Mouse (Mus musculus) bone marrow, adult 2 months (tissue): Measurements from ENCODE around the gene Wdfy4. TPM values are rescaled to one million over a fixed set of nuclear protein-coding genes. Genes with fewer than 3 reads are reported as not detected.
A peak's percentile ranks its signal among the peaks of the same experiment; 100 is the strongest.

Experiments
- H3K27ac ChIP-seq: fragments of 200-500 bp; 2 replicates; pipeline ENCODE4 v1.5.1; 2012; ENCODE audit warnings: low read depth, mild to moderate bottlenecking, control low read depth, inconsistent platforms, low read length; ENCODE audit not compliant: control insufficient read depth, poor library complexity, insufficient read depth
- H3K4me1 ChIP-seq: fragments of 200-500 bp; 2 replicates; pipeline ENCODE4 v1.6.1; 2011; ENCODE audit warnings: low read length; ENCODE audit not compliant: control insufficient read depth, insufficient read depth
- H3K4me3 ChIP-seq: fragments of 200-500 bp; replicated peaks from 2 replicates; pipeline ENCODE3; 2011; ENCODE audit warnings: mild to moderate bottlenecking, low read depth, low read length, control low read depth; ENCODE audit not compliant: control insufficient read depth
- CTCF ChIP-seq: fragments of 200-500 bp; IDR thresholded peaks from 2 replicates; pipeline ENCODE4 v1.5.1; 2011; ENCODE audit warnings: low read length, control low read depth; ENCODE audit not compliant: control insufficient read depth, insufficient read depth
- POLR2A ChIP-seq: fragments of 200-500 bp; IDR thresholded peaks from 2 replicates; pipeline ENCODE4 v1.6.1; 2011; ENCODE audit warnings: low read depth, mild to moderate bottlenecking, control low read depth, low read length, borderline replicate concordance; ENCODE audit not compliant: control insufficient read depth
- WGBS: fragments of 180-500 bp; shearing (Covaris S2); methylation state at CpG from one replicate; pipeline ENCODE4 v1.1.7; 2018; 5-methylcytosine and 5-hydroxymethylcytosine counted together
- polyA plus RNA-seq: library from polyadenylated mRNA; stranded (reverse); fragments of >200 nt; gene quantifications from 2 replicates; pipeline ENCODE4 v1.2.4, GENCODE M21; 2011; ENCODE audit warnings: low replicate concordance; ENCODE audit not compliant: missing spikeins, insufficient read depth, insufficient read length

Wdfy4 gene
- polyA plus RNA-seq, 1 experiment = 36.8 TPM

DNA sequence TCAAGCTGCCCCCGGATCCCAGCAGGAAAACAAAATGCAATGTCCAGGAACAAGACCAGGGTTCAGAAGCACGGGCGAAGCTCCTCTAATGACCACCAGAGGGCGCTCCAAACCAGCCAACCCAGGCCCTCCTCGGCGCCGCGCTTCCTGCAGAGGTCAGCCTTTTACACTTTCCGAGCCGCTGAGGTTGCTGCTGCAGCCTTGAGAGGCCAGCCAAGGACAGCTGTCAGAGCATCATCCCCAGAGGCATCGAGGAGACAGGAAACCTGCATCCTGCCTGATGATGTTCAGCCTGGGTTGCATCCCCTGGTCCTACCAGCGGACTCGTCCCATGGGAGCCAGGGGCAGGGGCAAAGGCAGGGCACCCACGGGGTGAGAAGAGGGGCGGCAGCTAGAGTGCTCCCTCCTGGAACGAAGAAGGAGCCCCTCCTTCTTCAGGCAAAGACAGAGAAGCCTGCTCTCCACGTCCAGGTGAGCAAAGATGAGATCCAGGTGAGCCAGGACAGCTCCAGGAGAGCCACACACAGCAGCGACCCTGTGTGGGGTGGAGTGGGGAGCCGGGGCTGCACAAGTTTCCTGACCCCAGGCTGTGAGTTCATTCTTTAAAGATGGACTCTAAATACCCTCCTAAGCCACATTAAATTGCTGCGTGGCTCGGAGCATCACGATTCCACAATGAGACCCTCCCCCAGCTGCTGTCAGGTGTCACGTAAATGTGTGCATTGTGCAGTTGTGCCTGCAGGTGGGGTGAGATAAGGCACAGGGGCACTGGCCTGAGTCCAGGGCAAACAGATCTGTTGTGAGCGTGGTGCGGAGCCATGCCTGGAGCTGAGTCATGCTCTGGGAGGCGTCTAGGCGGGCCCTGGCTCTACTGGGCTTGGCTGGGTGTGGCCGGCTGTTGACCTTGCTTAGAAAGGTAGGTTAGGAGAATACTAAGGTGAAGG lies 28.8 kb upstream of the Wdfy4 start, which contains the start of gene Arhgap22:
TSS of gene Arhgap22 (plus strand) at position 204 of the 944 bp plus-strand sequence.
- no peak within 1 kb of the TSS for H3K27ac ChIP-seq
- no peak within 1 kb of the TSS for H3K4me3 ChIP-seq
- WGBS = 4% methylated on average over 28 of the region's 28 CpGs
- H3K4me1 ChIP-seq = no peaks in the 10 kb centered on the region; the same call in 1 of the 2 replicates
- TF ChIP-seq CTCF = peak; percentile 93
- 0 out of 2 replicates have a peak, but pooled peaks have one; percentile 16 for TF ChIP-seq POLR2A

DNA sequence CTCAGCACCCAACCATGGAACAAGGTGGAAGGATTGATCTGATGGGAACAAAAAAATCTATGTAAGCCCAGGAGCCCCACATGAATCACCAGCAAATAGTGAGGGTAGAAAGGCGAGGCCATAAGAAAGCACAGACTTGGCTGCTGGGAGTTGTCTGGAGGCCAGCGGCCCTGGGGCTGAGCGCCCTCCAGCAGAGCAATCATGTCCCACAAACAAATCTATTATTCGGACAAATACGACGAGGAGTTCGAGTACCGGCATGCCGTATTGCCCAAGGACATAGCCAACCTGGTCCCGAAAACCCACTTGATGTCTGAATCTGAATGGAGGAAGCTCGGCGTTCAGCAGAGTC lies 27.6 kb upstream of the Wdfy4 start:
- TF ChIP-seq CTCF (no peak), POLR2A (no peak)
- Histone ChIP-seq H3K4me3 (no peak overlapping the region), H3K4me1 (no peaks in the 10 kb centered on the region; the same call in 1 of the 2 replicates), H3K27ac (no peak overlapping the region)
- 82% methylated on average over 12 of the region's 12 CpGs for WGBS

DNA sequence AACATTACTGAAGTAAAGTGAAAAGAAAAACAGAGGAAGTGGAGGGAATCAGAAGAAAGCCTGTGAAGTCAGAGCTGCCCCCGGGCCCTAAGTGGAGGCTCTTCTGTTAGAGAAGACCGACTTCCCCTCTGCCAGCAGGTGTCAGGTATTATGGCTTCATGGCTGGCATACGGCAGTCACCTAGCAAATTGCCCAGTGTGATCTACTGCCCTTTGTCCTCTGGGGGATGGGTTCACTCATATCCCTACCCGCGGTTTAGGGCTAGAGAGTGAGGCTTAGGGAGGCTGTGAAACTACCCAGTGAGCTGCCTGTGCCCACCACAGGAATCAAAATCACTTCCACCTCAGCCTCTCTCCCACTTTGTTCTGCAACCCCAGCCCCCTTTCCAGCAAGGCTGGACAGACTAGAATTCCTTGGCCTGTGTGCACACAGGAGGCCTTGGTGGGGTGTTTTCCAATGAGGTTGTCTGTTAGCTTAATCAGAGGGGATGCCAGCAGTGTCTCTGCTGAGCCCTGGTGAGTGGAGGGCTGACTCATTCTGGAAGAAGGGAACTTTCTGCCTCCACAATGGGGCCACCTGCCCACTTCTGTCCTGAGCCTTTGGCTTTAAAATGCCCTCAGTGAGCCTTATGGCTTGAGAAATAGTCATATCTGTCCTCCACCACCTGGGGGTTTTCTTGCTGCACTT lies 27.1 kb upstream of the Wdfy4 start:
- H3K4me3 ChIP-seq = no peak overlapping the region
- TF ChIP-seq POLR2A (no peak), CTCF (no peak)
- H3K4me1 ChIP-seq = no peaks in the 10 kb centered on the region; the same call in 1 of the 2 replicates
- no peak overlapping the region for H3K27ac ChIP-seq
- 53% methylated on average over 5 of the region's 5 CpGs for WGBS

DNA sequence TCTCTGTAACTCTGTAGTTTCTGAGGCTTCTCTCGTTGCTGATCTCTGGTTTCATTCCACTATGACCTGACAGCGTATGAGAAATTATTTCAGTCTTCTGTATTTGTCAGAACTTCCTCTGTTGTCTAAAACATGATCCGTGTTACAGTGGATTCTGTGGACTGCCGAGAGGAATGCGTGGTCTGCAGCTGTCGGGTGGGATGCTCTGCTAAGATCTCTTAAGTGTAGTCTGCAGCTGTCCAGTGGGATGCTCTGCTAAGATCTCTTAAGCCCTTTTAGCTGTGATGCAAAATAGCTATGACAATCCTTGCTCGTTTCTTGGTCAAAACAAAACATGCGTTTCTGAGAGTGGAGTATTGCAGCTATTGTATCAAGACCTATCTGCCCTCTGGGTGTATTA lies 25.5 kb upstream of the Wdfy4 start:
- 74% methylated on average over 8 of the region's 8 CpGs for WGBS
- Histone ChIP-seq H3K4me1 (no peaks in the 10 kb centered on the region; the same call in 1 of the 2 replicates), H3K27ac (no peak overlapping the region), H3K4me3 (no peak overlapping the region)
- TF ChIP-seq POLR2A (no peak), CTCF (no peak)

DNA sequence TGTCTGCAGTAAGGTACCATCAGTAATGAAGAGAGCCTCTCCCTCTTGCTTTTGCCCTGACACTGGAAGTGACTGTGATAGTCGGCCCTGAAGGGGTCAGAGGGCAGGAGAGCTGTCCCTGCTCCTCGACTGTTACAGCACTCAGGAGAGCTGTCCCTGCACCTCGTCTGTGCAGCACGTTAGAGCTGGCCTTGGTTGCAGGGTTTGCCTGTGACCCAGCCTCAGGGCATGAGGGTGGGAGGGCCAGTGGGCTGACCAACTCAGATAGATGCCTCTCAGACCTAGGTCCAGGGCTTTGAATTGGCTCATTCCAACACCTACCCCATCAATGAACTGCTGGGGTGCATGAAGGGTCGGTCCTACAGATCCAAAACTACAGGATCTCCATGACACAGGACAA lies 23.0 kb upstream of the Wdfy4 start:
- Histone ChIP-seq H3K4me3 (no peak overlapping the region), H3K27ac (no peak overlapping the region), H3K4me1 (no peaks in the 10 kb centered on the region)
- no peak for TF ChIP-seq CTCF
- no peak for TF ChIP-seq POLR2A
- 64% methylated on average over 5 of the region's 5 CpGs for WGBS

DNA sequence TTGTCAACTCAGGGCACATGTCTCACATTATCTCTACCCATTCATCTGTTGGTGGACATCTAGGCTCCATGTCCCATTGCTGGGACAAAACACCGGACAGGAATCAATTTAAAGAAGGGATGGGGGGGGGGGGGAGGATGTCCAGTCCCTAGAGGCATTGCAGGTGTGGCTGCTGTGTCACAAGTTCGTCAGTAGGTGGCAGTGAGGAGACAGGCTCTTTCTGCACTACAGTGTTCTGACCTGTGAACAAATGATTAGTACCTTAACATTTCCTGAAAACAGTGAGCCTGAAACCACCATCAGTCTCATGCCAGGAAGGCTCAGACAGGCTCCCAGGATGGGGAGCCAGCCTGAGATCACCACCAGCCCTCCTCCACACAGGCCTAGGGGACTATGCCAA lies 21.7 kb upstream of the Wdfy4 start:
- WGBS = 13% methylated on average over 2 of the region's 2 CpGs
- no peak overlapping the region for H3K27ac ChIP-seq
- no peak for TF ChIP-seq POLR2A
- TF ChIP-seq CTCF = peak; percentile 59

DNA sequence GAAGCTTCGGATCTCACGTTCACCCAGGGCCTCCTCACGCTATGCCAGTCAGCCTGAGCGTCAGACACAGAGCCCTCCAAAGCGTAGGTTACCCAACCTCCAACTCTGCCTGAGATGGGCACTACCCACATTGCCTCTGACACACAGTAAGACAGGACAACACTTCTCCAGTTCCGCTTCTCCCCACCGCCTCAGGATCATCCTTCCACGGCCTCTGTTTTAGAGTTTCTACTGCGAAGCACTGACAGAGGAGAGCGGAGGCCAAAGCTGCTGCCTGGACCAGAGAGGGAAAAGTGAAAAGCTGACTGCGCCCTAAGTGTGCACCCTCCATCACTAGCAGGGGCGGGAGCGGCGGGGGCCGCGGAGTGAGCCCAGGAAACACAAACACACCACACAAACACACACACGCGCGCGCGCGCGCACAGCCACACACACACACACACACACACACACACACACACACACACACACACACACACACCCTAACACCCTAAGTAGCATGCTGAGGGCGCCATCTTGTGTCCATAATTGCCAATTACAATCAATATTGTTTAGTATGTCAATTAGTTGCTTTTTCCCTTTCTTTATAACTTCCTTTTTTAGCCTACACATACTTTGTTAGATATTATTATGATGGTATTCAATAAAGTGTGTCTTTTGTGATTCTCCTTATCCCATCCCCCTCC lies 20.1 kb upstream of the Wdfy4 start:
- peak; percentile 54 for TF ChIP-seq CTCF
- TF ChIP-seq POLR2A = no peak
- H3K4me3 ChIP-seq = no peak overlapping the region
- 50% methylated on average over 23 of the region's 24 CpGs for WGBS
- no peak overlapping the region for H3K27ac ChIP-seq
- no peaks in the 10 kb centered on the region; the same call in 1 of the 2 replicates for H3K4me1 ChIP-seq

More for the DNA sequence above, 21.7 kb upstream of the Wdfy4 start:
- H3K4me1 ChIP-seq = no peaks in the 10 kb centered on the region; the same call in 1 of the 2 replicates
- H3K4me3 ChIP-seq = no peak overlapping the region
